Mouse (Mus musculus): Measurements from ENCODE around the gene Osbpl6. TPM values are rescaled to one million over a fixed set of nuclear protein-coding genes. Genes with fewer than 3 reads are reported as not detected.

Gene Osbpl6
- 64.5 and 74.9 TPM in 2 replicates for polyA plus RNA-seq (2012; rRNA removed)

DNA sequence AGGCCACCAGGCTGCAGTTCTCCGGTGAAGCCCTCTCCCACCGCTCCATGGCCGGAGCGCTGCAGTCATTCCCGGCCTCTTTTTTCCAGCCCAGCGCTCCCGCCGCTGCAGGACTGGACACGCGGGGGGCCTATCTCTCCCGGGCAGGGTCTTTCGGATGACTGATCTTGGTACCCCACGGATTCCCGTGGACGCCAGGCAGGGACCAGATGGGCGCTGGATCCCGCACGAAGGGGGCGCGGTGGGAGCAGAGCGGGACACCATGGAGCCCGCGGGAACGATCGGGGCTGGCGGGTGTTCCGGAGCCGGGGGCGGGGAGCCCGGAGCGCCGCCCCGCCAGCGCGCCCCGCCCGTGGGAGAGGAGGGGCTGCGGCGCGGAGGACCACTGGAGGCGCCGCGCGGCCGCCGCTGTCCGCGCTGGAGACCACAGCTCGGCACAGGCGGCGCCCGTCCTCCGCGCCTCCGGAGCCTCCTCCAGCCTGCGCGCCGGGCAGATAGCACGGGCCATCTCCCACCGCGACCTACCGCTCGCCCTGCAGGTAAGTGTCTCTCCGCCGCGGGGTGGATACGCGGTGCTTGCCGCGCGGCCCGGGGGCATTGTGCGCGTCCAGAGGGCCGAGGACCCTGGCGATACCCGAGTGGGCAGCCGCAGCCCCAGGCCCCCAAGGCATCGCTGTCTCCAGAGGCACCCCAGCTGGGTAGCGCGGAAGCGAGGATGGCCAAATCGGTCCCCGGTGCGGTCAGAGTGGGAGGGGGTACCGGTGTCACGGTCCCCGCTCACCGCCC lies at the start of gene Osbpl6:
TSS of gene Osbpl6 (plus strand) at position 358 of the 786 bp plus-strand sequence.
- H3K4me3 ChIP-seq (replicated peaks; ENCODE audit: extremely low read depth, low read depth, low read length), result peak within 1 kb of the TSS; percentile 82
- under 1% methylated on average over 86 of the region's 89 CpGs for WGBS
- TF ChIP-seq CTCF (IDR thresholded peaks at IDR 0.05; ENCODE audit: insufficient read depth, low read length) (no peak), POLR2A (IDR thresholded peaks at IDR 0.05; ENCODE audit: borderline replicate concordance, extremely low read depth, low read depth, low read length) (peak; percentile 46; the same call in 1 of the 2 replicates)
- peak; percentile 78 for DNase-seq
- peaks cover 4% of the 10 kb centered on the region; the same call in 1 of the 2 replicates for H3K4me1 ChIP-seq (ENCODE audit: control insufficient read depth, insufficient read depth, low read length)

DNA sequence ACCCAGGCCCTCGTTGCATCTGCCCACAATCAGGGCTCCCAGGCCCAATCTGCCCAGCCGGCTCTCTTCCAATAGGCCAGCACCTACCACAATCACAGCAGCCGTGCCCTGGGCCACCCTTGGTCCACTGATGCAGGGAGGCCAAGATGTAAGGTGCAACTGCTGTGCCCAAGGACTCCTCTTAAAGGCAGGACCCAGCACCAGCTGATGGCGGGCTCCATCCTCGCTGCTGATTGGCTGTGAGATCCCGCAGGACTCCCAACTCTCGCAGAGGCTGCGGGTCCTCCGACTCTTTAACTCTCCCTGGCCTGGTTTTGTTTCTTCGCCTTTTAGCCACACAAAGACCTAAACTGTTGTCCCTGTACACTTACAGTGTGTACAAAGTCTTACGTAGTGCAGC lies 46.1 kb upstream of the Osbpl6 start, which contains the start of gene Cyct:
TSS of gene Cyct (minus strand) at position 225 of the 400 bp plus-strand sequence.
- TF ChIP-seq POLR2A (IDR thresholded peaks at IDR 0.05; ENCODE audit: borderline replicate concordance, extremely low read depth, low read depth, low read length) (no peak), CTCF (IDR thresholded peaks at IDR 0.05; ENCODE audit: insufficient read depth, low read length) (no peak)
- no peak for DNase-seq
- 84% methylated on average over 11 of the region's 11 CpGs for WGBS
- no peak within 1 kb of the TSS for H3K4me3 ChIP-seq (replicated peaks; ENCODE audit: extremely low read depth, low read depth, low read length)
- H3K4me1 ChIP-seq (ENCODE audit: control insufficient read depth, insufficient read depth, low read length), result no peaks in the 10 kb centered on the region

DNA sequence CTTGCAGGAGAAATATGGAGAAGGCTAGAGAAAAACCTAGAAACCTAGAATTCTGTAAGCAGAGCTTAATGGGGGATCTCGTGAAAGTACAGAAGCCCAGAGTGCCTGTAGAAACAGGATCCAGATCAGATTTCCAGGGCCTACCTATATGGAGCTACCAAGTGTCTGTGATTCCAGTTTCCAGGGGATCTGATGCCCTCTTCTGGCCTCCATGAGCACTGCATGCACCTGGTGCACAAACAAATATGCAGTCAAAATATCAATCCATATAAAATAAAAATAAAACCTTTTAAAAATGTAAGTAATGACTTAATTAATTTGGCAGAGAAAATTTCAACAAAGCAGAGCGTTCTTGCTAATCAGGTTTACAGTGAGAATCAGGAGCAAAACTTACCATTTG lies 44.2 kb upstream of the Osbpl6 start:
- no peak for DNase-seq
- no peaks in the 10 kb centered on the region for H3K4me1 ChIP-seq (ENCODE audit: control insufficient read depth, insufficient read depth, low read length)

DNA sequence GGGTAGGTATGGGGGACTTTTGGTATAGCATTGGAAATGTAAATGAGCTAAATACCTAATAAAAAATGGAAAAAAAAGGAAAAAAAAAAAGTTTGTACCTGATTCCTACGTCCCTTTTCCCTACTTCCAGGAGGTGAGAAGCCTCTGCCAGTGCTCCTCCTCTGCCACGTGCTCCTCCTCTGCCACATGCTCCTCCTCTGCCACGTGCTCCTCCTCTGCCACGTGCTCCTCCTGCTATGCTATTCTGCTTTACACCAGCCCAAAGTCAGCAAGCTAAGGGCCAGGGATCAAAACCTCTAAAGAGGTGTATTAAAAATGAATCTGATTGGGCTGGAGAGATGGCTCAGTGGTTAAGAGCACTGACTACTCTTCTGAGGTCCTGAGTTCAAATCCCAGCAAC lies 40.5 kb upstream of the Osbpl6 start:
- TF ChIP-seq POLR2A (IDR thresholded peaks at IDR 0.05; ENCODE audit: borderline replicate concordance, extremely low read depth, low read depth, low read length) (no peak), CTCF (IDR thresholded peaks at IDR 0.05; ENCODE audit: insufficient read depth, low read length) (no peak)
- 73% methylated on average over 4 of the region's 4 CpGs for WGBS
- no peak for DNase-seq
- H3K4me3 ChIP-seq (replicated peaks; ENCODE audit: extremely low read depth, low read depth, low read length), result no peak overlapping the region
- peaks cover under 1% of the 10 kb centered on the region; the same call in 1 of the 2 replicates for H3K4me1 ChIP-seq (ENCODE audit: control insufficient read depth, insufficient read depth, low read length)

More for the DNA sequence above, 44.2 kb upstream of the Osbpl6 start:
- no peak overlapping the region for H3K4me3 ChIP-seq (replicated peaks; ENCODE audit: extremely low read depth, low read depth, low read length)
- WGBS, result 55% methylated on average over 2 of the region's 2 CpGs
- TF ChIP-seq POLR2A (IDR thresholded peaks at IDR 0.05; ENCODE audit: borderline replicate concordance, extremely low read depth, low read depth, low read length) (no peak), CTCF (IDR thresholded peaks at IDR 0.05; ENCODE audit: insufficient read depth, low read length) (0 out of 2 replicates have a peak, but pooled peaks have one; percentile 21)

DNA sequence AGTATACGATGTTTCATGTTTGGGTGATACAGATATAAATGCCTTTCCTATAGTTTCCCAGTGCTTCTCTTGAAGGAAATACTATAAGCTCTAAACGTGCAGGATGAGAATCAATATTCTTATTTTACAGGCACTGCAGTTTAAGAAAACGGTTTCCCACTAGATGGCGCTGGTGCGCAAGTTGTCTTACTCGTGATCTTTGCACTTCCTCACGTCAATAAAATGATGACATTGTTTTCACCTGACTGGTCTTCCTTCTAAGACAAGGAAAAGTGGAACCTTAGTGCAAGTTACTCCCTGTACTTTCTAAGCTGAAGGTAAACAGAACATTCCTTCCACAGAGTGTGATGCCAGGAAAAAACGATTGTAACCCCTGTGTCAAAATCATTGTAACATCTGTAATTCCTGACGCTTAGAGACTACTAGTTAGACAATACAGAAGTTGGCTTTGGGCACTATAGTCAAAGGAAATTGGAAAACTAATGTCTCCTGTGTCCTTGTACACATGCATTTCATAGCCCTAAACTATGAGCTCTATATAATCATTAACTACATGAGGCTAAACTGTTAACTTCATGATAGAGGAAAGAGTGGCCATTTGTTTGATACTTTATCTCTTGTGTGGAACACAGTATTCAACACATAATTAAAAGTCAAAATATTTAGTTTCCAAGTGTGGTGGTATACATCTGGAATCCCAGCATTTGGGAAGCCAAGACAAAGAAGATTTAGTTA lies 39.0 kb upstream of the Osbpl6 start:
- peaks cover 3% of the 10 kb centered on the region; the same call in 1 of the 2 replicates for H3K4me1 ChIP-seq (ENCODE audit: control insufficient read depth, insufficient read depth, low read length)
- TF ChIP-seq POLR2A (IDR thresholded peaks at IDR 0.05; ENCODE audit: borderline replicate concordance, extremely low read depth, low read depth, low read length) (no peak), CTCF (IDR thresholded peaks at IDR 0.05; ENCODE audit: insufficient read depth, low read length) (peak; percentile 56)
- WGBS, result 10% methylated on average over 9 of the region's 9 CpGs
- no peak overlapping the region for H3K4me3 ChIP-seq (replicated peaks; ENCODE audit: extremely low read depth, low read depth, low read length)
- peak; percentile 80 for DNase-seq

- DNase-seq, result no peak
- WGBS, result 68% methylated on average over 13 of the region's 13 CpGs
- H3K4me3 ChIP-seq (replicated peaks; ENCODE audit: extremely low read depth, low read depth, low read length), result no peak overlapping the region
- peaks cover 3% of the 10 kb centered on the region; the same call in 1 of the 2 replicates for H3K4me1 ChIP-seq (ENCODE audit: control insufficient read depth, insufficient read depth, low read length)
- TF ChIP-seq POLR2A (IDR thresholded peaks at IDR 0.05; ENCODE audit: borderline replicate concordance, extremely low read depth, low read depth, low read length), result no peak
- no peak for TF ChIP-seq CTCF (IDR thresholded peaks at IDR 0.05; ENCODE audit: insufficient read depth, low read length)
Measured at GRCm38 (mm10) chr2:76368861-76369660, 37.2 kb upstream of the Osbpl6 start.

GRCm38 (mm10) chr2:76369821-76370655 lies 36.3 kb upstream of the Osbpl6 start, which contains the start of gene Rbm45:
Gene Rbm45, plus strand, starts transcription at chr2:76369984.
- Histone ChIP-seq H3K4me3 (replicated peaks; ENCODE audit: extremely low read depth, low read depth, low read length) (peak within 1 kb of the TSS; percentile 95), H3K4me1 (ENCODE audit: control insufficient read depth, insufficient read depth, low read length) (peaks cover 3% of the 10 kb centered on the region; the same call in 1 of the 2 replicates)
- peak; percentile 86 for DNase-seq
- TF ChIP-seq CTCF (IDR thresholded peaks at IDR 0.05; ENCODE audit: insufficient read depth, low read length) (peak; percentile 76), POLR2A (IDR thresholded peaks at IDR 0.05; ENCODE audit: borderline replicate concordance, extremely low read depth, low read depth, low read length) (no peak)
- under 1% methylated on average over 61 of the region's 61 CpGs for WGBS

- H3K4me3 ChIP-seq (replicated peaks; ENCODE audit: extremely low read depth, low read depth, low read length), result peak overlapping the region; percentile 95
- TF ChIP-seq POLR2A (IDR thresholded peaks at IDR 0.05; ENCODE audit: borderline replicate concordance, extremely low read depth, low read depth, low read length) (no peak), CTCF (IDR thresholded peaks at IDR 0.05; ENCODE audit: insufficient read depth, low read length) (no peak)
- H3K4me1 ChIP-seq (ENCODE audit: control insufficient read depth, insufficient read depth, low read length), result peaks cover 3% of the 10 kb centered on the region; the same call in 1 of the 2 replicates
- DNase-seq, result no peak
- WGBS, result 1% methylated on average over 7 of the region's 7 CpGs
Measured at GRCm38 (mm10) chr2:76370656-76370922, 35.7 kb upstream of the Osbpl6 start.
